32 mouse cellular contexts compared by ENCODE assay signal in the genomic region with DNA sequence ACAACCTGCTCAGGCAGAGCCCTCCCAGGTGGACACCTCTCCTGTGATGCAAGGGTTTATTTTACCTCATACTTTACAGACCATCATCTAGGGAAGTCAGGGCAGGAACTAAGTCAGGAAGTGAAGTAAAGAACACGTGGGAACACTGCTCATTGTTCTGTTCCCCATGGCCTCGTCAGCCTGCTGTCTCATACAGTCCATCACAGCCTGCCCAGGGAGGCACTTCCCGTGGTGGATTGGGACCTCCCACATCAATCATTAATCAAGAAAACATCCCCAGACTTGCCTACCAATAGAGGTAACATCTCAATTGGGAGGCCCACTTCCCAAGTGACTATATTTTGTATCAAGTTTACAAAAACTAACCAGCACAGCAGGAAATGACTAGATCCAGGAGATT. TPM values are rescaled to one million over a fixed set of nuclear protein-coding genes. Genes with fewer than 3 reads are reported as not detected.
"Had no signal": no experiment of that assay in that cellular context is flagged by ENCODE, and none has a peak within 500 bp of the region (broad histone marks: within the 10 kb centered on the region; RNA-seq: fewer than 3 reads in every experiment).

No protein-coding gene starts in this region.

- H3K9me3 ChIP-seq: heart, embryonic 10.5 days; heart, embryonic 12.5 days; heart, embryonic 13.5 days; heart, embryonic 15.5 days; hindbrain, embryonic 10.5 days; hindbrain, embryonic 12.5 days; hindbrain, embryonic 13.5 days; hindbrain, embryonic 15.5 days; intestine, embryonic 15.5 days had no signal

- ATAC-seq: hindbrain, embryonic 16.5 days; hindbrain, postnatal 0 days; inflammation-experienced regulatory T-cells, adult 6 months; intestine, embryonic 15.5 days; intestine, embryonic 16.5 days; intestine, postnatal 0 days had no signal

- H3K9ac ChIP-seq: heart, embryonic 12.5 days; heart, embryonic 13.5 days; heart, embryonic 15.5 days; hindbrain, embryonic 12.5 days; hindbrain, embryonic 13.5 days; hindbrain, embryonic 14.5 days; hindbrain, embryonic 15.5 days; intestine, embryonic 15.5 days had no signal

- H3K27me3 ChIP-seq: heart, embryonic 12.5 days; heart, embryonic 13.5 days; heart, embryonic 15.5 days; hindbrain, embryonic 13.5 days; hindbrain, embryonic 15.5 days; intestine, embryonic 15.5 days had no signal

- DNase-seq: heart, adult 18-20 months; heart, adult 2 months; heart, postnatal 10 days; heart, postnatal 14 days; heart, postnatal 36 days; heart, postnatal 4 days; kidney, adult 11 months; kidney, adult 8-10 months; kidney, adult 9 months; kidney, postnatal 14 days; kidney, postnatal 25 days; kidney, postnatal 36 days; layer of hippocampus, adult 9-11 months; layer of hippocampus, postnatal 36 days had no signal

- H3K27ac ChIP-seq: heart, adult 2 months; heart, embryonic 10.5 days; heart, embryonic 13.5 days; heart, embryonic 15.5 days; hindbrain, embryonic 10.5 days; hindbrain, embryonic 12.5 days; hindbrain, embryonic 13.5 days; hindbrain, embryonic 14.5 days; hindbrain, embryonic 15.5 days; hindbrain, postnatal 0 days; intestine, embryonic 15.5 days; layer of hippocampus, adult 2 months; left cerebral cortex, adult 2 months had no signal

- H3K4me1 ChIP-seq: heart, embryonic 10.5 days; heart, embryonic 12.5 days; heart, embryonic 13.5 days; heart, embryonic 15.5 days; hindbrain, embryonic 10.5 days; hindbrain, embryonic 12.5 days; hindbrain, embryonic 13.5 days; hindbrain, embryonic 15.5 days; intestine, embryonic 15.5 days had no signal

- H3K36me3 ChIP-seq: heart, embryonic 10.5 days; heart, embryonic 12.5 days; heart, embryonic 13.5 days; heart, embryonic 15.5 days; hindbrain, embryonic 10.5 days; hindbrain, embryonic 12.5 days; hindbrain, embryonic 13.5 days; hindbrain, embryonic 15.5 days; intestine, embryonic 15.5 days had no signal

- H3K4me2 ChIP-seq: heart, embryonic 11.5 days; heart, embryonic 12.5 days; heart, embryonic 13.5 days; heart, embryonic 15.5 days; hindbrain, embryonic 12.5 days; hindbrain, embryonic 13.5 days; hindbrain, embryonic 14.5 days; hindbrain, embryonic 15.5 days; intestine, embryonic 15.5 days had no signal

- H3K4me3 ChIP-seq: heart, adult 2 months; heart, embryonic 10.5 days; heart, embryonic 12.5 days; heart, embryonic 13.5 days; heart, embryonic 15.5 days; hindbrain, embryonic 10.5 days; hindbrain, embryonic 12.5 days; hindbrain, embryonic 13.5 days; hindbrain, embryonic 15.5 days; intestine, embryonic 15.5 days; layer of hippocampus, adult 2 months; left cerebral cortex, adult 2 months had no signal

RNA-seq across cellular contexts. Expression of a gene that starts 27.2 kb away (rescaled TPM):
- polyA plus RNA-seq: inflammation-experienced regulatory T-cells, adult 6 months had no signal
